39 mouse cellular contexts compared by ENCODE assay signal in the genomic region with DNA sequence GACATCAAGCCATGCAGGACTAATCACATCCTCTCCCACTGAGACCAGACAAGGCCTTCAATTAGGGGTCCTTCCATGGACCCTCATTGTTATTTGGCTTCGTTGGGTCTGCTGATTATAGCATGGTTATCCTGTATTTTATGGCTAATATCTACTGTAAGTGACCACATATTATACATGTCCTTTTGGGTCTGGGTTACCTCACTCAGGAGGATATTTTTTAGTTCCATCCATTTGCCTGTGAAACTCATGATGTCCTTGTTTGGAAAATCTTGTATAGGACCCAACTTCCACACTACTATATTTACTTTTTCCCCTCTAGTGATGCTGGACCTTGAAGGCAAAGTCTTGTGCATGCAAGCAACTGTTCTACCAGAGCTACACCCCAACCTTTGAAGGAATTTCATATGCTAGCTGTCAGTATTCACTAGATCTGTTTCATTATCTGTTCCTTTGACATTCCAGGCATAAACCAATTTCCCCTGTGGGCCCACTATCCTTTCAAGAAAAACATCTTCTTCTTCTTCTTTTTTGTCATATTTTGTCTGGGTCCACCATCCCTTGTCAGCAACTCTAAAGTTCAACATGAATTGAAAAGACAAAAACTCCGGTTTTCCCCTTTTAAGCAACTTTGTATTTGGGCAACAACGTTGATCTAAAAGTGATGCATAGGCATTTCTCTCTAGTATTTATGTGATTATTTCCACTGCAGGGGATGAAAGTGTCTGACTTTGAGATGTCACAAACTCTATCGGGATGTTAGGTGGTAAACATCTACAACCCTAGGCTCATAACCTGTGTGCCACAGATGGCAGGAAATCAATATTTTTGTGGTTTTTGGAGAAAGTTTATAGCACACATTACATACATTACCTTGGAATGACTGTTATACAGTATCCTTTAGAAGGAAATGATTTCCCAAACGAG. TPM values are rescaled to one million over a fixed set of nuclear protein-coding genes. Genes with fewer than 3 reads are reported as not detected.
"Had no signal": no experiment of that assay in that cellular context is flagged by ENCODE, and none has a peak within 500 bp of the region (broad histone marks: within the 10 kb centered on the region; RNA-seq: fewer than 3 reads in every experiment).

No protein-coding gene starts in this region.

- H3K9ac ChIP-seq: limb, embryonic 12.5 days; limb, embryonic 13.5 days; limb, embryonic 15.5 days; liver, embryonic 12.5 days; liver, embryonic 13.5 days; liver, embryonic 14.5 days; liver, embryonic 15.5 days; liver, postnatal 0 days; lung, embryonic 14.5 days; lung, embryonic 15.5 days; midbrain, embryonic 12.5 days; midbrain, embryonic 13.5 days; midbrain, embryonic 15.5 days; neural tube, embryonic 12.5 days had no signal

- H3K4me3 ChIP-seq: limb, embryonic 10.5 days; limb, embryonic 12.5 days; limb, embryonic 13.5 days; limb, embryonic 15.5 days; liver, embryonic 12.5 days; liver, embryonic 13.5 days; liver, embryonic 15.5 days; lung, embryonic 15.5 days; megakaryocyte, embryonic 14.5 days; midbrain, embryonic 10.5 days; midbrain, embryonic 12.5 days; midbrain, embryonic 13.5 days; midbrain, embryonic 15.5 days; myocyte; neural tube, embryonic 12.5 days had no signal

- H3K27me3 ChIP-seq: limb, embryonic 12.5 days; limb, embryonic 13.5 days; limb, embryonic 15.5 days; liver, embryonic 12.5 days; liver, embryonic 13.5 days; liver, embryonic 15.5 days; lung, embryonic 15.5 days; megakaryocyte, embryonic 14.5 days; midbrain, embryonic 12.5 days; midbrain, embryonic 13.5 days; midbrain, embryonic 15.5 days; neural tube, embryonic 12.5 days had no signal

- ATAC-seq: liver, embryonic 12.5 days; liver, postnatal 0 days; lung, postnatal 0 days; midbrain, embryonic 13.5 days; midbrain, embryonic 15.5 days; midbrain, embryonic 16.5 days had no signal

- H3K36me3 ChIP-seq: limb, embryonic 10.5 days; limb, embryonic 12.5 days; limb, embryonic 13.5 days; limb, embryonic 15.5 days; liver, embryonic 12.5 days; liver, embryonic 13.5 days; liver, embryonic 15.5 days; lung, embryonic 15.5 days; midbrain, embryonic 10.5 days; midbrain, embryonic 12.5 days; midbrain, embryonic 13.5 days; midbrain, embryonic 15.5 days; neural tube, embryonic 12.5 days had no signal

- H3K4me2 ChIP-seq: limb, embryonic 12.5 days; limb, embryonic 13.5 days; limb, embryonic 15.5 days; liver, embryonic 11.5 days; liver, embryonic 12.5 days; liver, embryonic 13.5 days; liver, embryonic 15.5 days; lung, embryonic 14.5 days; lung, embryonic 15.5 days; midbrain, embryonic 11.5 days; midbrain, embryonic 12.5 days; midbrain, embryonic 13.5 days; midbrain, embryonic 15.5 days; neural tube, embryonic 12.5 days had no signal

- H3K9me3 ChIP-seq: limb, embryonic 10.5 days; limb, embryonic 12.5 days; limb, embryonic 13.5 days; limb, embryonic 15.5 days; liver, embryonic 12.5 days; liver, embryonic 13.5 days; liver, embryonic 15.5 days; lung, embryonic 15.5 days; megakaryocyte, embryonic 14.5 days; midbrain, embryonic 10.5 days; midbrain, embryonic 12.5 days; midbrain, embryonic 13.5 days; midbrain, embryonic 15.5 days; neural tube, embryonic 12.5 days had no signal

- DNase-seq: left cerebral cortex, postnatal 4 days; liver; liver, embryonic 13.5 days; liver, postnatal 0 days; lung, adult 18-20 months; lung, adult 2 months; lung, embryonic 14.5 days; lung, postnatal 10 days; lung, postnatal 14 days; lung, postnatal 36 days; lung, postnatal 4 days had no signal

- H3K27ac ChIP-seq: limb, embryonic 10.5 days; limb, embryonic 12.5 days; limb, embryonic 13.5 days; limb, embryonic 15.5 days; liver, embryonic 12.5 days; liver, embryonic 13.5 days; liver, embryonic 14.5 days; liver, embryonic 15.5 days; lung, embryonic 15.5 days; macrophage; midbrain, embryonic 10.5 days; midbrain, embryonic 12.5 days; midbrain, embryonic 13.5 days; midbrain, embryonic 15.5 days; neural tube, embryonic 12.5 days had no signal

- H3K4me1 ChIP-seq: limb, embryonic 10.5 days; limb, embryonic 12.5 days; limb, embryonic 15.5 days; liver, embryonic 12.5 days; liver, embryonic 13.5 days; liver, embryonic 15.5 days; lung, embryonic 15.5 days; megakaryocyte, embryonic 14.5 days; midbrain, embryonic 12.5 days; midbrain, embryonic 13.5 days; midbrain, embryonic 15.5 days; neural tube, embryonic 12.5 days had no signal

RNA-seq across cellular contexts. Expression of gene Myh2, which starts 25.1 kb away (rescaled TPM):
- total RNA-seq: megakaryocyte progenitor cell, adult 5-6 weeks; megakaryocyte, adult 5-6 weeks; megakaryocyte-erythroid progenitor cell, adult 5-6 weeks; monocyte, adult 5-6 weeks had no signal
- polyA plus RNA-seq: limb, embryonic 10.5 days; limb, embryonic 11.5 days; liver, adult 2 months; liver, embryonic 11.5 days; liver, embryonic 12.5 days; liver, embryonic 13.5 days; liver, embryonic 14.5 days; liver, embryonic 16.5 days; liver, postnatal 0 days; lung, embryonic 14.5 days; lung, embryonic 15.5 days; lung, embryonic 16.5 days; lung, postnatal 0 days; macrophage; midbrain, embryonic 11.5 days; midbrain, embryonic 13.5 days had no signal

RNA-seq across cellular contexts. Expression of gene Myh1, which starts 54.1 kb away (rescaled TPM):
- total RNA-seq: megakaryocyte progenitor cell, adult 5-6 weeks; megakaryocyte, adult 5-6 weeks; megakaryocyte-erythroid progenitor cell, adult 5-6 weeks; monocyte, adult 5-6 weeks had no signal
- polyA plus RNA-seq: liver, adult 2 months; lung, embryonic 14.5 days; lung, embryonic 16.5 days; lung, postnatal 0 days; macrophage; midbrain, embryonic 10.5 days; midbrain, embryonic 11.5 days; midbrain, embryonic 12.5 days; midbrain, embryonic 13.5 days; neural tube, embryonic 12.5 days had no signal
